Mouse (Mus musculus) liver, embryonic 14.5 days (tissue): ENCODE measurements around the gene Sdc4. TPM values are rescaled to one million over a fixed set of nuclear protein-coding genes. Genes with fewer than 3 reads are reported as not detected.

ENCODE experiments used
- ATAC-seq: fragments of 200-750 bp; cut with Nextera tagmentation; 2 replicates; pipeline ENCODE4 v1.8.0; 2017; ENCODE audit warnings: moderate number of reproducible peaks, mild to moderate bottlenecking, moderate library complexity; ENCODE audit not compliant: insufficient read depth
- DNase-seq, 3 experiments: peaks; one replicate each; pipeline ENCODE4 v3.0.0-alpha.2; 2012 to 2013; ENCODE audit warnings: low read depth in 3 of 3, low spot score in 3 of 3
- H3K27ac ChIP-seq: fragments of 300-500 bp; sonication (generic); 2 replicates; pipeline ENCODE4 v1.5.1; 2014; ENCODE audit warnings: moderate library complexity, mild to moderate bottlenecking, control low read depth, inconsistent platforms
- H3K27me3 ChIP-seq: fragments of 300-500 bp; sonication (generic); 2 replicates; pipeline ENCODE4 v1.6.1; 2014; ENCODE audit warnings: mild to moderate bottlenecking, low read length, moderate library complexity; ENCODE audit not compliant: control insufficient read depth, insufficient read depth
- H3K36me3 ChIP-seq: fragments of 300-500 bp; sonication (generic); replicated peaks from 2 replicates; pipeline ENCODE4 v1.6.1; 2014; ENCODE audit warnings: low read depth; ENCODE audit not compliant: control insufficient read depth, insufficient read depth
- H3K4me1 ChIP-seq, 2 experiments: fragments of 200-500 bp in 1 of 2; fragments of 300-500 bp in 1 of 2; sonication (generic) in 1 of 2; replicated peaks; 2 replicates each; pipeline ENCODE4 v1.6.1; 2012 to 2014; ENCODE audit warnings: antibody characterized with exemption in 1 of 2, inconsistent platforms in 1 of 2, low read length in 1 of 2; ENCODE audit not compliant: control insufficient read depth in 2 of 2, insufficient read depth in 2 of 2
- H3K4me2 ChIP-seq: fragments of 300-500 bp; sonication (generic); 2 replicates; pipeline ENCODE4 v1.6.1; 2014; ENCODE audit warnings: low read depth, mild to moderate bottlenecking, control low read depth, moderate library complexity
- H3K4me3 ChIP-seq, 2 experiments: fragments of 200-500 bp in 1 of 2; fragments of 300-500 bp in 1 of 2; sonication (generic) in 1 of 2; 2 replicates each; pipeline ENCODE4 v1.5.1; 2012 to 2014; ENCODE audit warnings: low read depth in 2 of 2, low read length in 2 of 2, mild to moderate bottlenecking in 2 of 2, control low read depth in 1 of 2, inconsistent platforms in 1 of 2, moderate library complexity in 1 of 2; ENCODE audit not compliant: insufficient read depth in 1 of 2
- H3K9ac ChIP-seq: fragments of 300-500 bp; sonication (generic); replicated peaks from 2 replicates; pipeline ENCODE4 v1.6.1; 2014; ENCODE audit warnings: mild to moderate bottlenecking, control low read depth, moderate library complexity
- H3K9me3 ChIP-seq: fragments of 300-500 bp; sonication (generic); 2 replicates; pipeline ENCODE4 v1.6.1; 2016; ENCODE audit warnings: low read length, mixed read lengths; ENCODE audit not compliant: control insufficient read depth
- CTCF ChIP-seq: IDR thresholded peaks from 2 replicates; pipeline ENCODE4 v1.5.1; 2016; ENCODE audit warnings: antibody characterized with exemption, low read depth, control low read depth
- EP300 ChIP-seq: IDR thresholded peaks from 2 replicates; pipeline ENCODE4 v1.6.1; 2016; ENCODE audit warnings: antibody characterized with exemption, low read depth
- whole genome bisulfite sequencing: fragments of 180-500 bp; shearing (Covaris S2); extraction: QIAGEN DNeasy Blood & Tissue Kit; methylation state at CpG from one replicate; pipeline ENCODE4 v1.1.7; 2014; ENCODE audit not compliant: insufficient replicate concordance; 5-methylcytosine and 5-hydroxymethylcytosine counted together
- polyA plus RNA-seq, 2 experiments: library from polyadenylated mRNA; depleted of rRNA in 1 of 2; stranded (reverse) in 1 of 2; unstranded in 1 of 2; fragments of >200 nt; fragmentation: Nextera tagmentation in 1 of 2; extraction: Ambion mirVana in 1 of 2; gene quantifications; 2 replicates each; pipeline versions ENCODE4 v1.2.1 to v1.2.3; 2012 to 2014

The Sdc4 gene
- polyA plus RNA-seq, 2 experiments = 10.8 to 25.4 TPM

- H3K27ac ChIP-seq = no peak overlapping the region
- H3K9ac ChIP-seq = no peak overlapping the region
- H3K4me3 ChIP-seq = no peak overlapping the region
- no peaks in the 10 kb centered on the region for H3K4me1 ChIP-seq
- WGBS = 72% methylated on average over 11 of the region's 11 CpGs
- no peaks in the 10 kb centered on the region for H3K36me3 ChIP-seq
- H3K9me3 ChIP-seq = no peaks in the 10 kb centered on the region
- ATAC-seq = no peak
- no peaks in the 10 kb centered on the region for H3K27me3 ChIP-seq
- no peak for DNase-seq
- TF ChIP-seq CTCF (no peak), EP300 (no peak)
- no peak overlapping the region for H3K4me2 ChIP-seq
These were observed 20.2 kb downstream of the Sdc4 start for GRCm38 (mm10) chr2:164423464-164423863.

GRCm38 (mm10) chr2:164422675-164423393 is 20.9 kb downstream of the Sdc4 start:
- H3K4me3 ChIP-seq = no peak overlapping the region
- no peak for ATAC-seq
- no peaks in the 10 kb centered on the region for H3K27me3 ChIP-seq
- WGBS = 70% methylated on average over 15 of the region's 15 CpGs
- TF ChIP-seq CTCF = no peak
- no peak for TF ChIP-seq EP300
- H3K9ac ChIP-seq = no peak overlapping the region
- no peaks in the 10 kb centered on the region for H3K4me1 ChIP-seq
- no peak overlapping the region for H3K27ac ChIP-seq
- H3K36me3 ChIP-seq = no peaks in the 10 kb centered on the region
- no peak overlapping the region for H3K4me2 ChIP-seq
- no peak for DNase-seq
- H3K9me3 ChIP-seq = no peaks in the 10 kb centered on the region

- H3K9me3 ChIP-seq = no peaks in the 10 kb centered on the region
- no peaks in the 10 kb centered on the region for H3K36me3 ChIP-seq
- H3K27ac ChIP-seq = no peak overlapping the region
- no peak overlapping the region for H3K9ac ChIP-seq
- TF ChIP-seq CTCF = no peak
- no peak for TF ChIP-seq EP300
- H3K27me3 ChIP-seq = no peaks in the 10 kb centered on the region
- H3K4me3 ChIP-seq = no peak overlapping the region
- H3K4me2 ChIP-seq = no peak overlapping the region
- WGBS = 68% methylated on average over 8 of the region's 8 CpGs
- no peak for ATAC-seq
- H3K4me1 ChIP-seq = no peaks in the 10 kb centered on the region
- DNase-seq = no peak
These were observed 21.7 kb downstream of the Sdc4 start for GRCm38 (mm10) chr2:164421979-164422378.

GRCm38 (mm10) chr2:164421306-164421705 is 22.4 kb downstream of the Sdc4 start:
- no peak overlapping the region for H3K4me3 ChIP-seq
- H3K9me3 ChIP-seq = no peaks in the 10 kb centered on the region
- ATAC-seq (no peak), DNase-seq (no peak)
- WGBS = 66% methylated on average over 7 of the region's 7 CpGs
- no peaks in the 10 kb centered on the region for H3K36me3 ChIP-seq
- no peak overlapping the region for H3K9ac ChIP-seq
- no peaks in the 10 kb centered on the region for H3K4me1 ChIP-seq
- no peak overlapping the region for H3K27ac ChIP-seq
- TF ChIP-seq EP300 (no peak), CTCF (no peak)
- H3K4me2 ChIP-seq = no peak overlapping the region
- H3K27me3 ChIP-seq = no peaks in the 10 kb centered on the region

GRCm38 (mm10) chr2:164419489-164419888 is 24.2 kb downstream of the Sdc4 start:
- WGBS = 14% methylated on average over 3 of the region's 3 CpGs
- ATAC-seq (no peak), DNase-seq (no peak)
- peaks cover under 1% of the 10 kb centered on the region; the same call in 1 of the 2 replicates for H3K27me3 ChIP-seq
- TF ChIP-seq EP300 (no peak), CTCF (no peak)
- H3K36me3 ChIP-seq = no peaks in the 10 kb centered on the region
- H3K9ac ChIP-seq = no peak overlapping the region
- no peaks in the 10 kb centered on the region for H3K4me1 ChIP-seq
- H3K9me3 ChIP-seq = no peaks in the 10 kb centered on the region
- H3K4me2 ChIP-seq = no peak overlapping the region
- H3K27ac ChIP-seq = no peak overlapping the region
- H3K4me3 ChIP-seq = no peak overlapping the region
